Mouse (Mus musculus) ES-E14 (cell line): ENCODE data around the gene Gm32717.
"Not testable (repeated sequence)": the region's sequence is repeated elsewhere in the genome, so short reads cannot be mapped to it uniquely, and the experiment has no call there.

Source experiments
- CHD2 ChIP-seq: IDR thresholded peaks from 2 replicates; pipeline ENCODE4 v1.6.1; 2014; ENCODE audit warnings: mild to moderate bottlenecking, low read depth, low read length, inconsistent platforms
- HCFC1 ChIP-seq: IDR thresholded peaks from 2 replicates; pipeline ENCODE4 v1.6.1; 2012; ENCODE audit warnings: low read length, inconsistent platforms, borderline replicate concordance; ENCODE audit not compliant: insufficient read depth
- MAFK ChIP-seq: IDR thresholded peaks from 2 replicates; pipeline ENCODE4 v1.6.1; 2014; ENCODE audit warnings: mild to moderate bottlenecking, low read depth, low read length, inconsistent platforms; ENCODE audit not compliant: insufficient read depth
- ZC3H11A ChIP-seq: IDR thresholded peaks from 2 replicates; pipeline ENCODE4 v1.6.1; 2012; ENCODE audit warnings: low read depth, mild to moderate bottlenecking, inconsistent platforms, low read length, borderline replicate concordance
- ZNF384 ChIP-seq: IDR thresholded peaks from 2 replicates; pipeline ENCODE4 v1.6.1; 2012; ENCODE audit warnings: low read depth, low read length, inconsistent platforms

DNA sequence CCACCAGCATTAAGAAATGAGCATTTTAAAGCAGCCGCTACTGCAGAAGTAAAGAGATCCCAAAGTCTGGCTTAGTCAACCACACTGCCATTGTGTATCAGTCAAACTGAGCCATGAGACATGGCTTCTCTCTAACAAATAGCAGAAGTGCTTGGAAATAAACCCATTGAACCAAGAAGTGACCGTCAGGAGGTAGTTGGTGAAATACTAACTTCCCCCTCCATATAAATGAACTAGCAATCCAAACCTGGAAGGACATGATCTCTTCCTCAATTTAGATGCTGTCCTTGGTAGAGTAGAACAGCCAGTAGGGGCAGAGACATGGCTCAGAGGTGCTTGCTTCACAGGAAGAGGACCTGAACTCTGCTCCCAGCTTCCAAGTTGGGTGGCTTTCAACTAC, 30.8 kb upstream of the Gm32717 start:
- TF ChIP-seq ZNF384, HCFC1, MAFK, CHD2, ZC3H11A: not testable (repeated sequence)
